Mouse (Mus musculus): ENCODE measurements around the gene Apobr. TPM values are rescaled to one million over a fixed set of nuclear protein-coding genes. Genes with fewer than 3 reads are reported as not detected.

Apobr gene
- total RNA-seq (2017) = 90.5 and 117 TPM in 2 replicates

GRCm38 (mm10) chr7:126584506-126584977, at the start of gene Apobr:
Gene Apobr, plus strand, starts transcription at chr7:126584942.
- ATAC-seq (ENCODE audit: extremely low read depth, insufficient number of reproducible peaks, low FRiP score, poor library complexity, severe bottlenecking) = peak; percentile 82

- ATAC-seq (ENCODE audit: extremely low read depth, insufficient number of reproducible peaks, low FRiP score, poor library complexity, severe bottlenecking) = no peak
Measured at GRCm38 (mm10) chr7:126535766-126536165, 49.0 kb upstream of the Apobr start.

GRCm38 (mm10) chr7:126536466-126536865, 48.3 kb upstream of the Apobr start:
- ATAC-seq (ENCODE audit: extremely low read depth, insufficient number of reproducible peaks, low FRiP score, poor library complexity, severe bottlenecking) = no peak

- no peak for ATAC-seq (ENCODE audit: extremely low read depth, insufficient number of reproducible peaks, low FRiP score, poor library complexity, severe bottlenecking)
Measured at GRCm38 (mm10) chr7:126537820-126538585, 46.7 kb upstream of the Apobr start.

GRCm38 (mm10) chr7:126541661-126542060, 43.1 kb upstream of the Apobr start:
- no peak for ATAC-seq (ENCODE audit: extremely low read depth, insufficient number of reproducible peaks, low FRiP score, poor library complexity, severe bottlenecking)

- no peak for ATAC-seq (ENCODE audit: extremely low read depth, insufficient number of reproducible peaks, low FRiP score, poor library complexity, severe bottlenecking)
Measured at GRCm38 (mm10) chr7:126545631-126546030, 39.1 kb upstream of the Apobr start.

- no peak for ATAC-seq (ENCODE audit: extremely low read depth, insufficient number of reproducible peaks, low FRiP score, poor library complexity, severe bottlenecking)
Measured at GRCm38 (mm10) chr7:126554796-126555195, 29.9 kb upstream of the Apobr start.

GRCm38 (mm10) chr7:126556635-126557034, 28.1 kb upstream of the Apobr start:
- no peak for ATAC-seq (ENCODE audit: extremely low read depth, insufficient number of reproducible peaks, low FRiP score, poor library complexity, severe bottlenecking)

- no peak for ATAC-seq (ENCODE audit: extremely low read depth, insufficient number of reproducible peaks, low FRiP score, poor library complexity, severe bottlenecking)
Measured at GRCm38 (mm10) chr7:126565693-126566092, 19.0 kb upstream of the Apobr start.

- peak; percentile 96 for ATAC-seq (ENCODE audit: extremely low read depth, insufficient number of reproducible peaks, low FRiP score, poor library complexity, severe bottlenecking)
Measured at GRCm38 (mm10) chr7:126566094-126566765, 18.5 kb upstream of the Apobr start, which contains the start of gene Eif3c. Gene Eif3c, minus strand, starts transcription at chr7:126566411.

- peak; percentile 44; the same call in 1 of the 2 replicates for ATAC-seq (ENCODE audit: extremely low read depth, insufficient number of reproducible peaks, low FRiP score, poor library complexity, severe bottlenecking)
Measured at GRCm38 (mm10) chr7:126576946-126577345, 7.8 kb upstream of the Apobr start.

GRCm38 (mm10) chr7:126579172-126579571, 5.6 kb upstream of the Apobr start:
- ATAC-seq (ENCODE audit: extremely low read depth, insufficient number of reproducible peaks, low FRiP score, poor library complexity, severe bottlenecking) = no peak

- no peak for ATAC-seq (ENCODE audit: extremely low read depth, insufficient number of reproducible peaks, low FRiP score, poor library complexity, severe bottlenecking)
Measured at GRCm38 (mm10) chr7:126581661-126582060, 3.1 kb upstream of the Apobr start.

GRCm38 (mm10) chr7:126582759-126583158, 2.0 kb upstream of the Apobr start:
- no peak for ATAC-seq (ENCODE audit: extremely low read depth, insufficient number of reproducible peaks, low FRiP score, poor library complexity, severe bottlenecking)

- ATAC-seq (ENCODE audit: extremely low read depth, insufficient number of reproducible peaks, low FRiP score, poor library complexity, severe bottlenecking) = peak; percentile 31; the same call in 1 of the 2 replicates
Measured at GRCm38 (mm10) chr7:126583251-126583709, 1.5 kb upstream of the Apobr start.

- ATAC-seq (ENCODE audit: extremely low read depth, insufficient number of reproducible peaks, low FRiP score, poor library complexity, severe bottlenecking) = no peak
Measured at GRCm38 (mm10) chr7:126583761-126584160, 981 bp upstream of the Apobr start.

GRCm38 (mm10) chr7:126585717-126586116, 975 bp downstream of the Apobr start, which contains the start of gene Cln3:
Gene Cln3, minus strand, starts transcription at chr7:126585817.
- no peak for ATAC-seq (ENCODE audit: extremely low read depth, insufficient number of reproducible peaks, low FRiP score, poor library complexity, severe bottlenecking)

GRCm38 (mm10) chr7:126586839-126587238, 2.1 kb downstream of the Apobr start:
- ATAC-seq (ENCODE audit: extremely low read depth, insufficient number of reproducible peaks, low FRiP score, poor library complexity, severe bottlenecking) = no peak

- ATAC-seq (ENCODE audit: extremely low read depth, insufficient number of reproducible peaks, low FRiP score, poor library complexity, severe bottlenecking) = no peak
Measured at GRCm38 (mm10) chr7:126587779-126588178, 3.0 kb downstream of the Apobr start.

Data from neutrophil, adult 5-6 weeks (primary cell).